ENCODE assay signal across 8 mouse cellular contexts in genomic region chr1:171346095-171346450, GRCm38 (mm10). TPM values are rescaled to one million over a fixed set of nuclear protein-coding genes. Genes with fewer than 3 reads are reported as not detected.
DNase-seq lines count a peak whose midpoint lies in the region; ATAC-seq and TF ChIP-seq lines count a peak whose summit lies in the region.

No protein-coding gene starts in this region.

- no peaks in the 10 kb centered on the region for H3K27me3 ChIP-seq in heart, embryonic 15.5 days
- H3K27me3 ChIP-seq in liver, postnatal 0 days (ENCODE audit: insufficient read depth, low read length): no peaks in the 10 kb centered on the region

- H3K4me2 ChIP-seq in heart, embryonic 15.5 days: peak overlapping the region; percentile 87
- H3K4me2 ChIP-seq in liver, postnatal 0 days (ENCODE audit: low read depth, low read length): peak overlapping the region; percentile 74

- WGBS in heart, embryonic 15.5 days: under 1% methylated on average over 14 of the region's 14 CpGs
- WGBS in liver, postnatal 0 days (ENCODE audit: insufficient replicate concordance): under 1% methylated on average over 14 of the region's 14 CpGs

- peaks cover 27% of the 10 kb centered on the region for H3K4me1 ChIP-seq in heart, embryonic 15.5 days (replicated peaks)
- H3K4me1 ChIP-seq in liver, postnatal 0 days (ENCODE audit: insufficient read depth): peaks cover 25% of the 10 kb centered on the region

- TF ChIP-seq EP300 in liver, postnatal 0 days (IDR thresholded peaks at IDR 0.05; ENCODE audit: low read depth): no peak

- H3K4me3 ChIP-seq in heart, embryonic 15.5 days: peak overlapping the region; percentile 88
- peak overlapping the region; percentile 85 for H3K4me3 ChIP-seq in liver, postnatal 0 days (ENCODE audit: low read depth, low read length)

- TF ChIP-seq CTCF in liver, postnatal 0 days (IDR thresholded peaks at IDR 0.05; ENCODE audit: low read depth): no peak

- H3K9me3 ChIP-seq in heart, embryonic 15.5 days (replicated peaks): 0 out of 2 replicates have a peak, but pooled peaks cover 6% of the 10 kb centered on the region
- no peaks in the 10 kb centered on the region; the same call in 1 of the 2 replicates for H3K9me3 ChIP-seq in liver, postnatal 0 days (ENCODE audit: low read length)

- no peak for DNase-seq in heart, adult 9 months (ENCODE audit: low spot score in 2 of 2)
- DNase-seq in Muller cell, postnatal 12 days (ENCODE audit: inconsistent ontology term): peak; percentile 39
- no peak for DNase-seq in liver, postnatal 0 days
- DNase-seq in cerebellum, adult 11-12 months: no peak
- DNase-seq in left cerebral cortex, adult 18-20 months (ENCODE audit: low spot score in 2 of 2): no peak
- no peak for DNase-seq in natural killer cell, adult 2 months (ENCODE audit: low spot score in 2 of 2)

- no peak; the same call in 1 of the 2 replicates for ATAC-seq in heart, embryonic 15.5 days (replicated peaks; ENCODE audit: insufficient number of reproducible peaks, insufficient read depth, low FRiP score, low read depth)
- ATAC-seq in hematopoietic stem cell, adult 5-6 weeks (replicated peaks in 1 of 2; ENCODE audit: insufficient read depth in 1 of 2, low FRiP score in 2 of 2, low TSS enrichment in 1 of 2, low read depth in 1 of 2, poor library complexity in 2 of 2, severe bottlenecking in 2 of 2): peak; percentile 12 to 13; a peak in 2 of 4 replicates
- peak; percentile 12 for ATAC-seq in liver, postnatal 0 days

- peaks cover 23% of the 10 kb centered on the region for H3K36me3 ChIP-seq in heart, embryonic 15.5 days
- peaks cover 21% of the 10 kb centered on the region for H3K36me3 ChIP-seq in liver, postnatal 0 days (replicated peaks; ENCODE audit: insufficient read depth, low read length)

- H3K9ac ChIP-seq in heart, embryonic 15.5 days: peak overlapping the region; percentile 87
- H3K9ac ChIP-seq in liver, postnatal 0 days (replicated peaks): peak overlapping the region; percentile 75

- no peak overlapping the region; the same call in 1 of the 2 replicates for H3K27ac ChIP-seq in heart, embryonic 15.5 days
- peak overlapping the region; percentile 50 for H3K27ac ChIP-seq in liver, postnatal 0 days (ENCODE audit: low read depth)

RNA-seq across cellular contexts. Expression of gene Pfdn2, which starts 0.6 kb away (rescaled TPM):
- polyA plus RNA-seq in heart, embryonic 15.5 days (2015; fragmentation: Nextera tagmentation; extraction: Ambion mirVana): 77.2 and 91.0 TPM in 2 replicates
- total RNA-seq in hematopoietic stem cell, adult 5-6 weeks (2017): 35.8 and 50.2 TPM in 2 replicates
- 46.2 and 47.7 TPM in 2 replicates for polyA plus RNA-seq in liver, postnatal 0 days (2015; fragmentation: Nextera tagmentation; extraction: Ambion mirVana)
- total RNA-seq in left cerebral cortex, adult 18-20 months (2021): 100 to 1,000 TPM; 189 to 191 TPM

RNA-seq across cellular contexts. Expression of gene Nit1, which starts 0.6 kb away (rescaled TPM):
- polyA plus RNA-seq in heart, embryonic 15.5 days (2015; fragmentation: Nextera tagmentation; extraction: Ambion mirVana): 31.2 and 33.2 TPM in 2 replicates
- 45.7 and 55.1 TPM in 2 replicates for total RNA-seq in hematopoietic stem cell, adult 5-6 weeks (2017)
- 73.4 and 74.6 TPM in 2 replicates for polyA plus RNA-seq in liver, postnatal 0 days (2015; fragmentation: Nextera tagmentation; extraction: Ambion mirVana)
- 10 to 100 TPM; 43.3 to 47.9 TPM for total RNA-seq in left cerebral cortex, adult 18-20 months (2021)

RNA-seq across cellular contexts. Expression of gene Klhdc9, which starts 14.5 kb away (rescaled TPM):
- polyA plus RNA-seq in heart, embryonic 15.5 days (2015; fragmentation: Nextera tagmentation; extraction: Ambion mirVana): 0.63 and 0.75 TPM in 2 replicates
- 3.5 and 5.7 TPM in 2 replicates for total RNA-seq in hematopoietic stem cell, adult 5-6 weeks (2017)
- polyA plus RNA-seq in liver, postnatal 0 days (2015; fragmentation: Nextera tagmentation; extraction: Ambion mirVana): 0.59 and 0.60 TPM in 2 replicates
- 1 to 10 TPM; 7.1 to 8.0 TPM for total RNA-seq in left cerebral cortex, adult 18-20 months (2021)

RNA-seq across cellular contexts. Expression of gene Dedd, which starts 17.1 kb away (rescaled TPM):
- polyA plus RNA-seq in heart, embryonic 15.5 days (2015; fragmentation: Nextera tagmentation; extraction: Ambion mirVana): 33.9 and 37.7 TPM in 2 replicates
- 11.0 and 15.8 TPM in 2 replicates for total RNA-seq in hematopoietic stem cell, adult 5-6 weeks (2017)
- polyA plus RNA-seq in liver, postnatal 0 days (2015; fragmentation: Nextera tagmentation; extraction: Ambion mirVana): 16.4 and 17.7 TPM in 2 replicates
- total RNA-seq in left cerebral cortex, adult 18-20 months (2021): 10 to 100 TPM; 43.7 to 43.9 TPM

RNA-seq across cellular contexts. Expression of gene Nectin4, which starts 23.8 kb away (rescaled TPM):
- polyA plus RNA-seq in heart, embryonic 15.5 days (2015; fragmentation: Nextera tagmentation; extraction: Ambion mirVana): 0.26 and 1.2 TPM in 2 replicates
- 5.2 and 6.2 TPM in 2 replicates for total RNA-seq in hematopoietic stem cell, adult 5-6 weeks (2017)
- polyA plus RNA-seq in liver, postnatal 0 days (2015; fragmentation: Nextera tagmentation; extraction: Ambion mirVana): 0.15 and 0.22 TPM in 2 replicates
- 1 to 10 TPM; 3.6 to 4.7 TPM for total RNA-seq in left cerebral cortex, adult 18-20 months (2021)
